Mouse (Mus musculus) induced T-regulatory cell, adult 2 months (primary cell): ENCODE data around the gene Rnf214.
"Not testable (repeated sequence)": the region's sequence is repeated elsewhere in the genome, so short reads cannot be mapped to it uniquely, and the experiment has no call there.

Source experiments
- DNase-seq: peaks from one replicate; pipeline ENCODE4 v3.0.0-alpha.2; 2012; ENCODE audit warnings: low read depth

Gene Rnf214

DNA sequence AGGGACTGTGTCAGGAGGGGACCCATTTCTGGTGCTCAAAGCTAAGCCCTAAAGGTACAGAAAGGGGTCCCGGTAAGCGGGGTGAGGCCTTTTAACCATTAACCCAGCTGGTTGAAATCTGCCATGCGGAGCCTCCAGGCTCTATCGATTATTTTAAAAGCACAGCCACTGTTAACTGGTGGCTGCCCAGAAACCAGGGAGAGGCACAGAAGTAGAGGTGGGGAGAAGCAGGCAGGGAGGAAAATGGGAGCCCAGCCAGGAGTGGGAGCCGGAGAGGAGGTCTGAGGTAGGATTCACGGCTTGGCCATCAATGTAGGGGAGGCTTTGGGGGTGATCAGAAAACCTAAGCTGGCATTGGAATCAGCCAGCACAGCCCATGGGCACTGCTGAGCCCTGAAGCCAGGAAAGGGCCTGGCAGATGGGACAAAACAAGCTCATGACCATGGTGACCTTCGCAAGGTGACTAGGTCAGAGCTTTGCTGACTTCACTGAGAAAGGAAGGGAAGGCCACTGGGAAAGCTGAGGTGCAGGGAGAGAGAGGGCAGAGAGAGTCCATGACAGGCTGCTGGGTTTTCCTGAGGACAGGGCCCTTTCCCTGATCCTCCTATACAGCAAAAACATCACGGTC lies 56.1 kb downstream of the Rnf214 start:
- DNase-seq = no peak

DNA sequence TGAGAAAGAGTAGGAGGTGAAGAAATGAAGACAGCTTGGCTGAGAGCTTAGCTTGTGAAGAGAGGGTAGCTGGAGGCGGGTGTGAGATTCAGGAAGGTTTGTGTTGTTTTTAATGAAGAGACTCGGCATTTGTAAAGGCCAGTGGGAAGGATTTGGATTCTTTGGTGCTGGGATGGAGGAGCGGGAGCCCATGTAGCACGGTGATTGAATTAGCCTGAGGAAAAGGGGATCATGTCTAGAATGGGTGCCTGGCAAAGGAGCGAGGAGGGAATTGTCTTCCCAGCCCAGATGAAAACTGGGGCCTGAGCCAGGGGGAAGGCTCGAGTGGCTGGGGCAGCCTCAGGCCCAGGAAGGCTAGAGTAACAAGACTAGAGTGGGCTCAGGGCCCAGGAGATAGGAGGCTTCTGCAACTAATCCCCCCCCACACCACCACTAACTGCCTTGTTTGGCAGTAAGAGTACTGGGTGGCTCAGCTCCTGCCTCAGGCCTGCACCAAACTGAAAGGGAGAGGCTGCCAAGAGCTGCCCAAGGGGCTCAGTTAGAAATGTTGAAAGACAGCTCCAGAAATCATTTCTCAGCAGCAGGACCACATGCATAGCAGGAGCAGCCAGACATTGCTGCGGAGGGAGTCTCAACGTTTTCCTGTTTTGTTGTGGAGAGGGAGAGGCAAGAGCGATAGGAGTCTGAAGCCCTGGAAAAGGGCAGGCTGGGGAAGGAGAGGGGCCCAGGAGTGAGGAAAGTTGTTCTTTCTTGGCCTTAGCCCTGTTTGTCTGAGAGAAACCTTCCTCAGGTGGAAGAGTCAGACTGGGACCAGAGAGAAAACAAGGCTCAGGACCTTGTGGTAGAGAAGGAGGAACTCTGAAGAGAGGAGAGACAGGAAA lies 56.9 kb downstream of the Rnf214 start:
- DNase-seq = no peak

DNA sequence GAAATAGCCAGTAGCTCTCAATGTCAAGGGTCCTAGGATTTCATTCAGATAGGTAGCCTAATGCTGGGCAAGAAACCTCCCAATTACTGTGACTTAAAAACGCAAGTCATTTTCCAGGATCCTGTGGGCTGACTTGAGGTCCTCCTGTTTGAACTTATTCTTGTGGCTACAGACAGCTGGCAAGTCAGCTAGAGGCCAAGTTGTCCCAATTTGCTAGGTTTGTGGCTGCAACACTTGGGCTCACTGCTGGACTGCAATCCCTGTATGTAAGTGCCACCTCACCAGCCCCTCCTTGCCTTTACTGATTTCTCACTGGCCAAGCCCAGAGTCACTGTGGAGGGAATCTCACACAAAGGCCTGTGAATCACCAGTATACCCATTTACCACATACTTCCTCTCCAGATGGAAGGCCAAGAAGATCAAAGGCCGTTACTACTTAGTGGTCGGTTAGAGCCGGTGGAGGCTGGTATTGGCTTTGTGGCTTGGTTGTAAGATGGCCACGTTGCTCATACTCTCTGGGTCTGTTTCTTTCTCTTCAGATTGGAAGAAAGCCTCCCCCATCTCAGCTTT lies 59.7 kb downstream of the Rnf214 start:
- DNase-seq = no peak

DNA sequence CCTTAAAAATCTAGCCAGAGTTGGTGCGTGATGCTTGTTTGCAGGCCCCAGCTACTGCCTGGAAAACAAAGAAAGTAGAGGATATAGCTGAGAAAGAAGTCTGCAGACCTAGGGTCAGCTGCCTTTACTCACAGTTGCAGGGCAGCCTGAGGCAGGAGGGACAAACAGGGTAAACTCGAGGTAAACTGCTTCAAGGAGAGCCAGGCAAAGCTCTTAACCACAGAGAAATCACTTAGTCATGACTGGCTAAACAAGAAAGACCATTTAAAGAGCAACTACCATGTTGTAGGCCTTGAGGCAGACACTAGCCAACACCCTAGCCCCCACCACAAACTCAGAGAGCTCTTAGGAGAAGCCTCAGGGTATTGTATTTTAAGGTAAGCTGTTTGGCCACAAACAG lies 60.5 kb downstream of the Rnf214 start:
- DNase-seq = not testable (repeated sequence)

DNA sequence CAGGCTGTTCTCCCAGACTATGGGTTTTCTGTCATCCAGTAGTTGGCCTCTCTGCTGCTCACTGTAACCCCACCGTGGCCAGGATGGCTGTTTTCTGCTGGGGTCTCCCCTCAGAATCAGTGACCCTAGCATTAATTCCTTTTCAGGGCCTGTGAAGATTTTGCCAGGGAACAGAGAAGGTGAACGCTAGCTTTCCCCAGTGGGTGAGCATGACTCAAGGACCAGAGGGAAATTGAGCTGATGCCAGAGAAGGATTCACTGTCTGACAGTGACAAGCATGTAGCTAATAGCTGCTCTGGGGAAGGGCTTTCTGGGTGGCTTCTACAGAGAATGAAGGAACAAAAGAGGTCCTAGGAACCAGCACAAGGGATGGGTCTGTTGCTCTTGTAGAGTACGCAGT lies 61.2 kb downstream of the Rnf214 start:
- DNase-seq = no peak

DNA sequence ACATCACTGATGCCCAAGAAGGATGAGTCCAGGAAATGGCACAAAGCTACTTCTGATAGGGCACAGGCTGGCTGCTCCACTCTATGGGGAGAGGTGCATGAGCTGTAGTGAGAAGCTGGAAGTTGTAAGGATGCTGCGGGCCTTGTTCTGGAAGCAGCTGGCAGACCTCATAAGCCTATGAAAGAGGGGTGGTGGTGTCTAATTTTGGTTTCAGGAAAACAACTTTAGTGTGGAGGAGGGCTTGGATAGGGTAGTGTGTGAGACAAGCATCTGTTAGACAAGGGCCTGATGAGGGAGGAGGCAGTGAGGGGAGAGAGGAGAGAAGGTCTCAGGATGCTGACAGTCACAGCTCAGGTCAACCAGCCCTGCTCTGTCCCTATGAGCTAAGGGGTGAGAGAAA lies 62.9 kb downstream of the Rnf214 start:
- no peak for DNase-seq

- DNase-seq = no peak
Observed at GRCm38 (mm10) chr9:45843007-45843406, 63.7 kb downstream of the Rnf214 start.

GRCm38 (mm10) chr9:45841458-45841857 lies 65.3 kb downstream of the Rnf214 start:
- DNase-seq = no peak

- no peak for DNase-seq
Observed at GRCm38 (mm10) chr9:45840331-45840730, 66.4 kb downstream of the Rnf214 start.

DNA sequence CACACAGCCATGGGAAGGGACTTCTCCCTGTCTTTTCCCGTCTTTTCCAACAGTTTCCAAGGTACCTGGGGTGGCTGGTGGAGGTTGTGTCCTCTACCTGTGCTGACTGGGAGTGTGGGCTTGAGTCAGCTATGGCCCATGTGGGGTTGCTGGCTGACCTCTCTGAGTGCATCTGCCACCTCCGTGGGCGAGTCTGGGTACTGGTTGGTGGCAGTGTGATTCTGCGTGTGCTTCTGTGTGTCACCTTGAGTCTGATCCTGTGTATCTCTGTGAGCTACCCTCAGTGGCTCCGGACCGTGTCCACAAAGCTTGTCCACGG lies 66.8 kb downstream of the Rnf214 start:
- DNase-seq = no peak

- DNase-seq = no peak
Observed at GRCm38 (mm10) chr9:45839139-45839981, 67.4 kb downstream of the Rnf214 start.

- no peak for DNase-seq
Observed at GRCm38 (mm10) chr9:45838434-45839138, 68.1 kb downstream of the Rnf214 start, which contains the start of gene Bace1. Gene Bace1 (plus strand): TSS chr9:45838580.

GRCm38 (mm10) chr9:45838069-45838433 lies 68.7 kb downstream of the Rnf214 start:
- DNase-seq = no peak

DNA sequence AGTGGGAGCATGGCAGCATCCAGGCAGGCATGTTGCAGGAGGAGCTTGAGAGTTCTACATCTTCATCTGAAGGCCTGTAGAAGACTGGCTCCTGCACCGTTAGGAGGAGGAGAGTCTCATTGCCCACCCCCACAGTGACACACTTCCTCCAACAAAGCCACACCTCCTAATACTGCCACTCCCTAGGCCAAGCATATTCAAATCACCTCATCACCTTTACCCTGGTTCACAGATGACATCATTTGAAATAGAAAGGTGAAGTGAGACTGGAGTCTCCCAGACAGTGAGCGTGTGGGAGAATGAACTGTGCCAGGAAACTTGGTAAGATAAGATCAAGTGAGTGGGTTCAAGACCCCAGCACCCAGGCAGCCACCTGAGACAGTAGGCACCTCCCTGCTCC lies 73.2 kb downstream of the Rnf214 start:
- no peak for DNase-seq

GRCm38 (mm10) chr9:45832898-45833297 lies 73.8 kb downstream of the Rnf214 start:
- DNase-seq = no peak

DNA sequence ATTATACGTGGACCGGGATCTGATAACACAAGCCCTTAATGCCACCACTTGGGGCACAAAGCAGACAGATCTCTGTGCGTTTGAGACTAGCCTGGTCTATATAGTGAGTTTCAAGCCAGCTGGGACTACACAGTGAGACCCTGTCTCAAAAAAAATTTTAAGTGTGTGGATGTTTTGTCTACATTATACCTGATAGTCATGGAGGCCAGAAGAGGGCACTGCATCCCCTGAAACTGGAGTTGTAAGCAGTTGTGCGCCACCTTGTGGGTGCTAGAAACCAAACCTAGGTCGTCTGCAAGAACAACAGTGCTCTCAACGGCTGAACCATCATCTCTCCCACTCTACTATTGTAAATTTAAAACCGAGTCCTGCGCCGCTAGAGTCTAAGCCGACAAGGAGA lies 77.6 kb downstream of the Rnf214 start:
- DNase-seq = peak; percentile 92

DNA sequence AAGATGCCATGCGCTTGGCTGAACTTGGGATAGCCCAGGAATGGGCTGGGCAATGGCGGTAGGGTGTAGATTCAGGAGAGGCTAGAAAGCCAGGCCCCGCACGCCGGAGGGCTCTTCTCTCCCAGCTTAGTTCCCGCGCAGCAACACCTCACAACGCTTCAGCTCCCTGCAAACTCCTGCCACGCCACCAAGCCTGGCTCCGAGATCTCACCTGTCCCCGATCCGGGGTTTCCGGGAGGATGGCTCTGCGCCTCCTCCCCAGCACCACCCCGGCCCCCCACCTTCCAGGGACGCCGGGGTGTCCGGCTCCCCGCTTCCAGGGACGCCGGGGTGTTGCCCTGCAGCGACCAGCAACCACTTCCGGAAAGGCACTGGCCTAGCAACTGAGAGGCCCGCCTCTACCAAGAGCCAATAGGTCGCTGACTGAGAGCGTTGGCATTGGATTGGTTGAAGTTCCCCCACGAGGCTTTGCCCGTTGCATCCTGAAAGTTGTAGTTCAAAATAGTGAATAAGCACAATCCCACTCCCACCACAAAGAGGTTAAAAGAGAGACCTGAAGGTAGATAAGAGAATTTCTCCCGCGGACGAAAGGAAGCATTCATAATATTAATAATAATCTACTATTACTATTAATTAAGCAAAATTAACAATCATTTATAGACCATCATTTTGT lies 78.3 kb downstream of the Rnf214 start, which contains the start of gene Cep164:
Gene Cep164, minus strand, starts transcription at position 401 of the 673 bp plus-strand sequence.
- DNase-seq = peak; percentile 92

- no peak for DNase-seq
Observed at GRCm38 (mm10) chr9:45827663-45828290, 78.9 kb downstream of the Rnf214 start.

GRCm38 (mm10) chr9:45818406-45819011 lies 88.2 kb downstream of the Rnf214 start:
- peak; percentile 22 for DNase-seq

DNA sequence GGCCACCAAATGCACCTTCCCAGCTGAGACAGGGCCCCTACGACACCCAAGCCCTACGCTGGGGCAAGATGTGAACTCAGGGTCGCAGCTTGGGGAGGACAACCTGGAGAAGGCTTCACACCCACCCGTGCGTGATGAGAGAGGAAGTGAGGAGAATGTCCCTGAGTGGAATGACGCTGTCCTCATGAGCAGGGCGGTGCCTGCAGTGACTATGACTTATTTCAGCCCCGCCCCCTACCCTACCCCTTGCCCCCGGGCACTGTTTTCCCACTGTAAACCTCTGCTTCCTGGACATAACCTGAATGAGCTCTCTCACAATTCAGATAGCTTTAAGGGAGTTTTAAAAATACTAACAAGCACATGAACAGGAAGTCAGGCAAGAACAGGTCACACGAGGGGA lies 91.2 kb downstream of the Rnf214 start:
- no peak for DNase-seq
